Mouse (Mus musculus) CH12.LX (cell line): Measurements from ENCODE around the gene Rbms2. TPM values are rescaled to one million over a fixed set of nuclear protein-coding genes. Genes with fewer than 3 reads are reported as not detected.

Source experiments
- DNase-seq: peaks from one replicate; pipeline ENCODE4 v3.0.0-alpha.2; 2013; ENCODE audit errors: extremely low read depth
- H3K27ac ChIP-seq: 2 replicates; pipeline ENCODE4 v1.5.1; 2012; ENCODE audit warnings: low read depth, mild to moderate bottlenecking, control low read depth, moderate library complexity; ENCODE audit not compliant: insufficient read depth
- H3K27me3 ChIP-seq: replicated peaks from 2 replicates; pipeline ENCODE3; 2012; ENCODE audit warnings: inconsistent platforms
- H3K36me3 ChIP-seq, 2 experiments: replicated peaks in 1 of 2; 2 replicates each; pipeline versions ENCODE3 to v1.6.1; 2012; ENCODE audit warnings: inconsistent platforms in 1 of 2, low read length in 1 of 2, mild to moderate bottlenecking in 1 of 2, mixed read lengths in 1 of 2, moderate library complexity in 1 of 2; ENCODE audit not compliant: control insufficient read depth in 1 of 2, insufficient read depth in 1 of 2
- H3K4me1 ChIP-seq, 2 experiments: 2 replicates each; pipeline ENCODE4 v1.6.1; 2012; ENCODE audit warnings: inconsistent platforms in 1 of 2, moderate library complexity in 1 of 2; ENCODE audit not compliant: insufficient read depth in 2 of 2, control insufficient read depth in 1 of 2
- H3K4me2 ChIP-seq: 2 replicates; pipeline ENCODE4 v1.6.1; 2012; ENCODE audit warnings: low read depth, mild to moderate bottlenecking, control low read depth; ENCODE audit not compliant: poor library complexity, insufficient read depth, severe bottlenecking
- H3K4me3 ChIP-seq, 3 experiments: fragments of 150-350 bp in 1 of 3; sonication (generic) in 1 of 3; replicated peaks in 1 of 3; 2 replicates each; pipeline versions ENCODE3 to v1.5.1; 2011 to 2012; ENCODE audit warnings: low read depth in 2 of 3, low read length in 2 of 3, mild to moderate bottlenecking in 2 of 3, moderate library complexity in 2 of 3, control low read depth in 1 of 3, improper control_type of control experiment in 1 of 3, inconsistent platforms in 1 of 3, mixed read lengths in 1 of 3; ENCODE audit not compliant: poor library complexity in 1 of 3
- H3K79me2 ChIP-seq: replicated peaks from 2 replicates; pipeline ENCODE4 v1.6.1; 2012; ENCODE audit warnings: mild to moderate bottlenecking, moderate library complexity; ENCODE audit not compliant: control insufficient read depth, poor library complexity, insufficient read depth, severe bottlenecking; ENCODE audit errors: extremely low read depth
- H3K9ac ChIP-seq: 2 replicates; pipeline ENCODE4 v1.6.1; 2012; ENCODE audit warnings: low read depth, mild to moderate bottlenecking, control low read depth, moderate library complexity; ENCODE audit not compliant: insufficient read depth
- H3K9me3 ChIP-seq: replicated peaks from 2 replicates; pipeline ENCODE3; 2012; ENCODE audit warnings: low read length, inconsistent platforms, mixed read lengths
- BHLHE40 ChIP-seq: IDR thresholded peaks from 2 replicates; pipeline ENCODE4 v1.6.1; 2011; ENCODE audit warnings: mild to moderate bottlenecking, low read depth, low read length, improper control_type of control experiment
- CHD1 ChIP-seq: IDR thresholded peaks from 2 replicates; pipeline ENCODE4 v1.6.1; 2012; ENCODE audit warnings: low read depth, low read length, improper control_type of control experiment, inconsistent platforms
- CTCF ChIP-seq, 2 experiments: IDR thresholded peaks in 1 of 2; conservative IDR thresholded peaks in 1 of 2; 2 replicates each; pipeline ENCODE4 v1.5.1; 2011 to 2012; ENCODE audit warnings: low read depth in 2 of 2, low read length in 2 of 2, improper control_type of control experiment in 1 of 2, inconsistent platforms in 1 of 2, mild to moderate bottlenecking in 1 of 2, moderate library complexity in 1 of 2
- E2F4 ChIP-seq: IDR thresholded peaks from 2 replicates; pipeline ENCODE4 v1.6.1; 2011; ENCODE audit warnings: low read depth, low read length, improper control_type of control experiment; ENCODE audit not compliant: insufficient replicate concordance
- EP300 ChIP-seq: IDR thresholded peaks from 2 replicates; pipeline ENCODE4 v1.6.1; 2011; ENCODE audit warnings: low read length, improper control_type of control experiment
- GABPA ChIP-seq: IDR thresholded peaks from 2 replicates; pipeline ENCODE4 v1.6.1; 2012; ENCODE audit warnings: low read depth, low read length, improper control_type of control experiment, inconsistent platforms; ENCODE audit not compliant: insufficient replicate concordance
- IRF4 ChIP-seq: IDR thresholded peaks from 2 replicates; pipeline ENCODE4 v1.6.1; 2014; ENCODE audit warnings: low read depth, mild to moderate bottlenecking, inconsistent platforms, low read length, improper control_type of control experiment
- JUN ChIP-seq: IDR thresholded peaks from 2 replicates; pipeline ENCODE4 v1.6.1; 2011; ENCODE audit warnings: low read depth, mild to moderate bottlenecking, low read length, improper control_type of control experiment, moderate library complexity; ENCODE audit not compliant: insufficient read depth
- JUND ChIP-seq: conservative IDR thresholded peaks from 2 replicates; pipeline ENCODE4 v1.6.1; 2011; ENCODE audit warnings: low read depth, low read length, improper control_type of control experiment
- KAT2A ChIP-seq: IDR thresholded peaks from 2 replicates; pipeline ENCODE4 v1.6.1; 2012; ENCODE audit warnings: low read length, improper control_type of control experiment, inconsistent platforms; ENCODE audit not compliant: insufficient replicate concordance
- MAFK ChIP-seq: IDR thresholded peaks from 2 replicates; pipeline ENCODE4 v1.6.1; 2011; ENCODE audit warnings: low read length, improper control_type of control experiment; ENCODE audit not compliant: insufficient replicate concordance
- MAX ChIP-seq: IDR thresholded peaks from 2 replicates; pipeline ENCODE4 v1.6.1; 2011; ENCODE audit warnings: low read length, improper control_type of control experiment
- MAZ ChIP-seq: IDR thresholded peaks from 2 replicates; pipeline ENCODE4 v1.6.1; 2012; ENCODE audit warnings: low read depth, mild to moderate bottlenecking, inconsistent platforms, low read length, improper control_type of control experiment, moderate library complexity
- MEF2A ChIP-seq: IDR thresholded peaks from 2 replicates; pipeline ENCODE4 v1.6.1; 2014; ENCODE audit warnings: low read depth, mild to moderate bottlenecking, inconsistent platforms, low read length, improper control_type of control experiment, borderline replicate concordance
- MXI1 ChIP-seq: IDR thresholded peaks from 2 replicates; pipeline ENCODE4 v1.6.1; 2011; ENCODE audit warnings: mild to moderate bottlenecking, low read depth, low read length, improper control_type of control experiment
- MYC ChIP-seq: IDR thresholded peaks from 2 replicates; pipeline ENCODE4 v1.6.1; 2011; ENCODE audit warnings: low read depth, mild to moderate bottlenecking, improper control_type of control experiment, low read length
- NELFE ChIP-seq: IDR thresholded peaks from 2 replicates; pipeline ENCODE4 v1.6.1; 2011; ENCODE audit warnings: low read depth, low read length, improper control_type of control experiment
- PAX5 ChIP-seq: IDR thresholded peaks from 2 replicates; pipeline ENCODE4 v1.6.1; 2012; ENCODE audit warnings: low read length, inconsistent platforms, mixed read lengths
- POLR2A ChIP-seq: IDR thresholded peaks from 2 replicates; pipeline ENCODE4 v1.6.1; 2011; ENCODE audit warnings: low read depth, mild to moderate bottlenecking, improper control_type of control experiment, low read length
- POLR2AphosphoS2 ChIP-seq: IDR thresholded peaks from 2 replicates; pipeline ENCODE4 v1.6.1; 2011; ENCODE audit warnings: low read depth, low read length, improper control_type of control experiment
- RAD21 ChIP-seq: IDR thresholded peaks from 2 replicates; pipeline ENCODE4 v1.6.1; 2011; ENCODE audit warnings: low read depth, mild to moderate bottlenecking, low read length, improper control_type of control experiment, moderate library complexity
- RCOR1 ChIP-seq: conservative IDR thresholded peaks from 2 replicates; pipeline ENCODE4 v1.6.1; 2012; ENCODE audit warnings: low read depth, mild to moderate bottlenecking, inconsistent platforms, low read length, improper control_type of control experiment
- SIN3A ChIP-seq: IDR thresholded peaks from 2 replicates; pipeline ENCODE4 v1.6.1; 2012; ENCODE audit warnings: low read length, improper control_type of control experiment, inconsistent platforms
- SMC3 ChIP-seq: IDR thresholded peaks from 2 replicates; pipeline ENCODE4 v1.6.1; 2011; ENCODE audit warnings: low read depth, low read length, improper control_type of control experiment
- TBP ChIP-seq: conservative IDR thresholded peaks from 2 replicates; pipeline ENCODE4 v1.6.1; 2011; ENCODE audit warnings: low read depth, low read length, improper control_type of control experiment
- UBTF ChIP-seq: IDR thresholded peaks from 2 replicates; pipeline ENCODE4 v1.6.1; 2012; ENCODE audit warnings: low read depth, mild to moderate bottlenecking, inconsistent platforms, low read length, improper control_type of control experiment, moderate library complexity
- USF1 ChIP-seq: IDR thresholded peaks from 2 replicates; pipeline ENCODE4 v1.6.1; 2014; ENCODE audit warnings: low read depth, mild to moderate bottlenecking, inconsistent platforms, low read length, improper control_type of control experiment
- USF2 ChIP-seq: conservative IDR thresholded peaks from 2 replicates; pipeline ENCODE4 v1.6.1; 2011; ENCODE audit warnings: low read depth, low read length, improper control_type of control experiment
- ZC3H11A ChIP-seq: IDR thresholded peaks from 2 replicates; pipeline ENCODE4 v1.6.1; 2012; ENCODE audit warnings: low read depth, mild to moderate bottlenecking, inconsistent platforms, low read length, improper control_type of control experiment
- ZKSCAN1 ChIP-seq: IDR thresholded peaks from 2 replicates; pipeline ENCODE4 v1.6.1; 2012; ENCODE audit warnings: low read depth, inconsistent platforms, low read length, improper control_type of control experiment, borderline replicate concordance
- ZMIZ1 ChIP-seq: IDR thresholded peaks from 2 replicates; pipeline ENCODE4 v1.6.1; 2012; ENCODE audit warnings: low read depth, mild to moderate bottlenecking, inconsistent platforms, low read length, improper control_type of control experiment
- ZNF384 ChIP-seq: IDR thresholded peaks from 2 replicates; pipeline ENCODE4 v1.6.1; 2012; ENCODE audit warnings: low read depth, low read length, improper control_type of control experiment, inconsistent platforms
- dilution Hi-C: fragments of 300-500 bp; cut with MboI; formaldehyde crosslinking; loops from 2 replicates; pipeline ENCODE4 v1.14.3; 2020; ENCODE audit warnings: low sequenced_read_pairs; ENCODE audit not compliant: extremely low pct_unique_long_range_greater_than_20kb, extremely low pct_ligation_motif_present
- in situ Hi-C: fragments of 300-500 bp; cut with MboI; formaldehyde crosslinking; loops from 3 replicates; pipeline ENCODE4 v1.14.3; 2019; ENCODE audit warnings: low sequenced_read_pairs, low pct_ligation_motif_present, low pct_unique_long_range_greater_than_20kb, mixed read lengths
- polyA plus RNA-seq: library from polyadenylated mRNA; unstranded; fragments of >175 nt; gene quantifications from 2 replicates; pipeline ENCODE4 v1.2.1, GENCODE M21; 2012; ENCODE audit warnings: low read depth; ENCODE audit not compliant: insufficient read length
- total RNA-seq, 2 experiments: library from RNA; depleted of rRNA; stranded (reverse); fragments of 300-350 nt in 1 of 2; fragments of >200 nt in 1 of 2; gene quantifications; 2 replicates each; pipeline ENCODE4 v1.2.3; 2012 to 2014

Gene Rbms2
- total and polyA plus RNA-seq, 3 experiments, result 9.1 to 36.6 (median 9.8) TPM

- Histone ChIP-seq H3K36me3 (no peaks in the 10 kb centered on the region), H3K79me2 (no peaks in the 10 kb centered on the region), H3K9me3 (no peaks in the 10 kb centered on the region), H3K4me3 (no peak overlapping the region), H3K27me3 (no peaks in the 10 kb centered on the region), H3K9ac (no peak overlapping the region), H3K27ac (no peak overlapping the region), H3K4me2 (no peak overlapping the region), H3K4me1 (peaks cover 4 to 15% of the 10 kb centered on the region in 2 experiments; a peak in 2 of 4 replicates)
- TF ChIP-seq MEF2A (no peak), ZNF384 (no peak), UBTF (no peak), PAX5 (no peak), ZC3H11A (no peak), ZKSCAN1 (no peak), SMC3 (no peak), MAZ (no peak), SIN3A (no peak), GABPA (no peak), JUN (no peak), USF2 (no peak), CTCF (conservative IDR thresholded peaks at IDR 0.05 in 1 of 2, IDR thresholded peaks at IDR 0.05 in 1 of 2; ENCODE audit: low read depth in 2 of 2, low read length in 2 of 2) (no peak), POLR2A (no peak), MAFK (no peak), MAX (no peak), TBP (no peak), USF1 (no peak), EP300 (no peak), RCOR1 (no peak)
- in situ Hi-C loops (loop anchor here (5.0 to 25.0 kb wide), 2 partner anchors 40 to 250 kb away; no protein-coding TSS in a partner anchor), dilution Hi-C loops (no loop called here)
- DNase-seq, result no peak
These were observed 7.1 kb upstream of the Rbms2 start for GRCm38 (mm10) chr10:128187181-128187605.

- Histone ChIP-seq H3K4me1 (peaks cover 4 to 15% of the 10 kb centered on the region in 2 experiments; a peak in 2 of 4 replicates), H3K27ac (no peak overlapping the region), H3K4me3 (no peak overlapping the region), H3K9ac (no peak overlapping the region), H3K79me2 (no peaks in the 10 kb centered on the region), H3K4me2 (no peak overlapping the region), H3K9me3 (no peaks in the 10 kb centered on the region), H3K36me3 (no peaks in the 10 kb centered on the region), H3K27me3 (no peaks in the 10 kb centered on the region)
- in situ Hi-C loops (loop anchor here (5.0 to 25.0 kb wide), 2 partner anchors 39 to 249 kb away; no protein-coding TSS in a partner anchor), dilution Hi-C loops (no loop called here)
- DNase-seq, result peak; percentile 88
- TF ChIP-seq CHD1, result no peak
- TF ChIP-seq MEF2A, result no peak
- no peak for TF ChIP-seq MAZ
- TF ChIP-seq RAD21, result peak; percentile 96
- TF ChIP-seq PAX5, result no peak
- TF ChIP-seq NELFE, result peak; percentile 48; the same call in 1 of the 2 replicates
- no peak for TF ChIP-seq BHLHE40
- TF ChIP-seq CTCF (conservative IDR thresholded peaks at IDR 0.05 in 1 of 2, IDR thresholded peaks at IDR 0.05 in 1 of 2; ENCODE audit: low read depth in 2 of 2, low read length in 2 of 2), result peak; percentile 94 to 99
- no peak for TF ChIP-seq ZMIZ1
- no peak for TF ChIP-seq KAT2A
- TF ChIP-seq MYC, result 0 out of 2 replicates have a peak, but pooled peaks have one; percentile 40
- no peak for TF ChIP-seq RCOR1
- peak; percentile 77 for TF ChIP-seq SMC3
- TF ChIP-seq POLR2AphosphoS2, result no peak
- peak; percentile 29; the same call in 1 of the 2 replicates for TF ChIP-seq IRF4
- TF ChIP-seq TBP, result no peak
- TF ChIP-seq MAX, result peak; percentile 39; the same call in 1 of the 2 replicates
- no peak for TF ChIP-seq MXI1
- TF ChIP-seq ZKSCAN1, result no peak
- 0 out of 2 replicates have a peak, but pooled peaks have one; percentile 32 for TF ChIP-seq JUND
- TF ChIP-seq ZNF384, result no peak
- no peak for TF ChIP-seq JUN
- no peak for TF ChIP-seq POLR2A
- no peak for TF ChIP-seq E2F4
These were observed 5.9 kb upstream of the Rbms2 start for GRCm38 (mm10) chr10:128185959-128186358.
